Comparison of ENCODE assay signal across 20 mouse cellular contexts in the genomic region with DNA sequence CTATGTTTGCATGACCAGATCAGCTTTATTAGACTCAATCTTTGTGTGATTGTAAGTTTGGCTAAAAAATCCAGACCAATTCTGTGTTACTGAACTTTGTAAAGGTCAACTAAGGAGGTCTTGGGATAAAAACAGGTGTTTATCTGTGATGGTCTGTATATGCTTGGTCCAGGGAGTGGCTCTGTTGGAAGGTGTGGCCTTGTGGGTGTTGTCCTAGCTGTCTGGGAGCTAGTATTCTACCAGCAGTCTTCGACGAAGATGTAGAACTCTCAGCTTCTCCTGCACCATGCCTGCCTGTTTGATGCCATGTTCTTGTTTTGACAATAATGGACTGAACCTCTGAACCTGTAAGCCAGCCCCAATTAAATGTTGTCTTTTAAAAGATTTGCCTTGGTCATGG.
"Had no signal": no experiment of that assay in that cellular context is flagged by ENCODE, and none has a peak within 500 bp of the region (broad histone marks: within the 10 kb centered on the region; RNA-seq: fewer than 3 reads in every experiment).

No protein-coding gene starts in this region.

- DNase-seq: kidney, adult 2 months; kidney, postnatal 25 days; layer of hippocampus, adult 9-11 months; lung, embryonic 14.5 days; right cerebral cortex, adult 18-20 months; right cerebral cortex, postnatal 14 days; thymus, adult 18-20 months; thymus, postnatal 14 days; thymus, postnatal 4 days had no signal

- H3K4me3 ChIP-seq: layer of hippocampus, adult 2 months; limb, embryonic 10.5 days; limb, embryonic 13.5 days; midbrain, embryonic 12.5 days; midbrain, embryonic 15.5 days; neural tube, embryonic 12.5 days; neural tube, embryonic 15.5 days had no signal

- H3K27me3 ChIP-seq: limb, embryonic 13.5 days; midbrain, embryonic 12.5 days; midbrain, embryonic 15.5 days; neural tube, embryonic 12.5 days; neural tube, embryonic 15.5 days had no signal

- ATAC-seq: intestine, postnatal 0 days; lung, postnatal 0 days; midbrain, embryonic 15.5 days had no signal

- H3K4me2 ChIP-seq: limb, embryonic 13.5 days; lung, embryonic 14.5 days; midbrain, embryonic 12.5 days; midbrain, embryonic 15.5 days; neural tube, embryonic 12.5 days; neural tube, embryonic 15.5 days had no signal

- H3K9ac ChIP-seq: limb, embryonic 13.5 days; lung, embryonic 14.5 days; midbrain, embryonic 12.5 days; midbrain, embryonic 15.5 days; neural tube, embryonic 12.5 days; neural tube, embryonic 15.5 days had no signal

- H3K4me1 ChIP-seq: midbrain, embryonic 15.5 days had no signal

- H3K36me3 ChIP-seq: midbrain, embryonic 15.5 days had no signal

- H3K27ac ChIP-seq: kidney, postnatal 0 days; layer of hippocampus, adult 2 months; limb, embryonic 10.5 days; limb, embryonic 13.5 days; macrophage; midbrain, embryonic 12.5 days; midbrain, embryonic 15.5 days; neural tube, embryonic 12.5 days; neural tube, embryonic 15.5 days had no signal

- H3K9me3 ChIP-seq: limb, embryonic 10.5 days; limb, embryonic 13.5 days; midbrain, embryonic 12.5 days; midbrain, embryonic 15.5 days; neural tube, embryonic 12.5 days; neural tube, embryonic 15.5 days had no signal
